Mouse (Mus musculus): ENCODE results near the gene Ap2m1.

GRCm38 (mm10) chr16:20491301-20491700 is 44.0 kb upstream of the Ap2m1 start:
- TF ChIP-seq CTCF (IDR thresholded peaks at IDR 0.05; ENCODE audit: extremely low read depth, insufficient read depth, insufficient read length, insufficient replicate concordance) (no peak), POLR2A (IDR thresholded peaks at IDR 0.05; ENCODE audit: low read depth, low read length) (no peak)

Measured in spleen, adult 2 months (tissue).